ENCODE assay signal across 17 mouse cellular contexts in the genomic region with DNA sequence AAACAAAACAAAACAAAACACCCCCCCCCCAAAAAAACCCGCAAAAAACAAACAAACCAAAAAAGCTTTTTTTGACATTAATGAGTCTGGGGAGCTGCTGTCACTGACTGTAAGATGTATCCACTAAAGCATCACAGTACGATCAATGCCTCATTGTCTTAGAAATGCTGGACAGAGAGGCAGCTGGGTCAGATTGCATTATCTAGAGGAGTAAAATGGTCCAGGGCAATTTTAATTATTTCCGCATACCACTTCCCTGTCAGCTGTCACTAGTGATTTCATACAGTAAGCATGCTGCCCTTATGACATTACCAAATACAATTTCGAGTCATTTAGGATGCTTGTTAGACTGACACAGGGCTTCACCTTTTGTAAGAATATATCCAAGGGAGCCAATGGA.
"Had no signal": no experiment of that assay in that cellular context is flagged by ENCODE, and none has a peak within 500 bp of the region (broad histone marks: within the 10 kb centered on the region; RNA-seq: fewer than 3 reads in every experiment).

No protein-coding gene starts in this region.

- H3K36me3 ChIP-seq: limb, embryonic 13.5 days; liver, embryonic 15.5 days; midbrain, embryonic 10.5 days; neural tube, embryonic 15.5 days had no signal

- H3K9ac ChIP-seq: limb, embryonic 13.5 days; liver, embryonic 15.5 days; neural tube, embryonic 15.5 days had no signal

- H3K4me1 ChIP-seq: limb, embryonic 13.5 days; liver, embryonic 15.5 days; midbrain, embryonic 10.5 days; neural tube, embryonic 15.5 days had no signal

- H3K27ac ChIP-seq: layer of hippocampus, adult 2 months; limb, embryonic 13.5 days; liver, embryonic 15.5 days; midbrain, embryonic 10.5 days; neural tube, embryonic 15.5 days had no signal

- H3K4me2 ChIP-seq: limb, embryonic 13.5 days; liver, embryonic 11.5 days; liver, embryonic 15.5 days; neural tube, embryonic 15.5 days had no signal

- H3K4me3 ChIP-seq: layer of hippocampus, adult 2 months; limb, embryonic 13.5 days; liver, embryonic 15.5 days; midbrain, embryonic 10.5 days; myocyte; neural tube, embryonic 15.5 days had no signal

- ATAC-seq: intestine, postnatal 0 days; lung, postnatal 0 days had no signal

- H3K9me3 ChIP-seq: limb, embryonic 13.5 days; liver, embryonic 15.5 days; midbrain, embryonic 10.5 days; neural tube, embryonic 15.5 days had no signal

- DNase-seq: kidney, adult 9 months; kidney, postnatal 10 days; kidney, postnatal 4 days; lung, adult 2 months; lung, postnatal 36 days; right cerebral cortex, postnatal 4 days; spleen, adult 18-20 months; thymus, postnatal 4 days had no signal

- H3K27me3 ChIP-seq: limb, embryonic 13.5 days; liver, embryonic 15.5 days; neural tube, embryonic 15.5 days had no signal
